Mouse (Mus musculus) stomach, postnatal 0 days (tissue): Measurements from ENCODE around the gene Ptprn2.

Experiments used
- CTCF ChIP-seq: IDR thresholded peaks from 2 replicates; pipeline ENCODE4 v1.5.1; 2016; ENCODE audit warnings: antibody characterized with exemption, low read depth, mild to moderate bottlenecking, moderate library complexity
- EP300 ChIP-seq: optimal IDR thresholded peaks from 2 replicates; pipeline ENCODE3; 2016; ENCODE audit warnings: antibody characterized with exemption

GRCm38 (mm10) chr12:117175072-117175681 lies 689.7 kb downstream of the Ptprn2 start:
- TF ChIP-seq CTCF, result no peak
- no peak for TF ChIP-seq EP300
